Mouse (Mus musculus): ENCODE data around the gene Nrxn3.

The Nrxn3 gene

GRCm38 (mm10) chr12:89049279-89049678 is 326.6 kb downstream of the Nrxn3 start:
- peak; percentile 22 to 78 for DNase-seq (ENCODE audit: low spot score in 2 of 2)

DNA sequence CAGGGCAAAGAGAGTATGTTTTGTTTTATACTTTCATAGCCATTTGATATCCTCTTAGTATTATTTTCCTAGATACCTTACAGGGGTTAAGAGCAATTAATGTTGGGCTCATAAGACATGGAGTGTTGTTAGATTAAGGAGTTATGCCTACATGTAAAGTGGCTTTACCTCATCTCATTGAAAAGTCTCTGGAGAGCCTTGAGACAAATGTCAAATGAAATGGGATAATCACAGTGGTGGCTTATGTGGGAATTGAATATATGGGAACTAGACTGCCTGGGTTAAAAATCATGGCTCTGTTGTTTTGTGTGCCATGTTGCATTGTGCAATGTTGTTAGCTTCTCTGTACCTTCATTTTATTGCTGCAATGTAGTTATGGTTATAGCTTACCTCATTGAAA is 327.0 kb downstream of the Nrxn3 start:
- DNase-seq (ENCODE audit: low spot score in 2 of 2), result no peak

DNA sequence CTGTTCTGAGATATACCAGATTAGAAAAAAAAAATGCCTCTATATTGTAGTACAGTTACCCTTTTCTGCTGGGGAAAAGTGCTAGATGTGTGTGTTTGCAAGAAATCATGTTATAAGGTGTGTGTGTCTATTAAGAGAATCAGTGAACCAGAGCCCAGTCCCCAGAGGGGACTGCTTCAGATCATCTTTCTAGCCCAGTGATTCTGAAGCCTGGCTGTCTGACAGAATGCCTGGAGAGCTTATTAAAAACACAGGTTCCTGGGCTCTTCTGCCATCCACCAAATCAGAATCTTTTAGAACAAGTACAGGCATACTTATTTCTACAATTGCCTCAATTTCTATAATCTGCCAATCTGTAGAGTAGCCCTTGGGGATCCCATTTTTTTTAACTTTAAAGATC is 349.8 kb downstream of the Nrxn3 start:
- DNase-seq (ENCODE audit: low spot score in 2 of 2), result peak in 1 of 2 experiments; percentile 4

DNA sequence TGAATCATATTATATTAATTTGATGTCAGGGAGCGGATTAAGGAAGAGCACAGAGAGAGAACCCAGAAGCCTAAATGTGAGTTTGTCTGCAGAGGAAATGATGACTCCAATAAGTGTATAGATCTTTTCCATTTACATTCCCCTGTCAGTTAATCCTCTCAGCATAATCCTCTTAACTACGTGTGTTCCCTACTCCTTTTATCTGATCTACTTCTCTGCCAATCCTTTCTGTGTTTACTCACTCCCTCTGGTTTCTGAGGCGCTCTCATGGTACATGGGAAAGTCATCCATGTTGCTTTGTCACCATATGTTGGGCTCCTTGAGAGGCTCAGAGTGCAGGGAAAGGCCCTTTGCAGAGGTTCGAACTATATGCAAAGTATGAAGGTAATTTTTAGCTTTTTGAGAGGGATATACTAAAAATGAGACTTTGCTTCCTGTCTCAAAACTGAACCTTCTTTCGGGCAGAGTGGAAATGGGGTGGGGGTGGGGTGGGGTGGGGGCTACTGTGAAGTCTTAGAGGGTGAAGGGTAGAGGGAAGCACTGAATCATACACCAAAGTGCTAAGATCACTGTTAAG is 350.6 kb downstream of the Nrxn3 start:
- DNase-seq (ENCODE audit: low spot score in 2 of 2), result no peak

GRCm38 (mm10) chr12:89074551-89075295 is 352.0 kb downstream of the Nrxn3 start:
- peak in 1 of 2 experiments; percentile 1 for DNase-seq (ENCODE audit: low spot score in 2 of 2)

DNA sequence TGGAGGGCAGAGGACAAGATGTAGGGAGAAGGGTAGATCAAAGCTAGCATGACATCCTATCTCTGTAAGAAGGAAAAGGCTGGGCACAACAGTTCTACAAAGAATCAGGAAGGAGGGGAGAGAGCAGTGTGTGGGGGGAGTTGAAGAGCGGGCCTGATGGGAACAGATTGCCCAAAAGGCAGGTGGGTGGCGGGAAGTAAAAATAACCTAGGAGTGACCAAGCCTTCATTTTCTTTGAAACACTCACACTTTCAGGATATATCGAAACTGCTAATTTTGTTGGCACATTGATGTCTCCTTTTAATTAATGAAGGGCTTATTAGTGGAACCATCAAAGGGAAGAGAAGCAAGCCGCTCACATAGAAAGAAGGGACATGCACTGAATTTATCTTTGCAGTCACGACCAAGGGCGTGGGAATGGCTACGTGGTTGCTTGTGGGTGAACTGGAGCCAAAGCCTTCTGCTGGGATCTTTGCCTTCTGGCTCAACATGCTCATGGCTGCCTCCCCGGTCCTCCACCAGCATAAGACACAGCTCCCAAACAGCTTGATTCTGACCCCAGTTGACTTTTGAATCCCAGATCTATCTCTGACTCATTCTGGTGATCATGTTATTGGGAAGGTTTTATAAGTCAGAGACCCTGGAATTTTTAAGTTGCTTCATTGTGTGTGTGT is 371.3 kb downstream of the Nrxn3 start:
- DNase-seq (ENCODE audit: low spot score in 2 of 2), result no peak

GRCm38 (mm10) chr12:89097561-89097960 is 374.9 kb downstream of the Nrxn3 start:
- no peak for DNase-seq (ENCODE audit: low spot score in 2 of 2)

- peak; percentile 73 to 91 for DNase-seq (ENCODE audit: low spot score in 2 of 2)
These were observed 383.5 kb downstream of the Nrxn3 start for GRCm38 (mm10) chr12:89106029-89106733.

DNA sequence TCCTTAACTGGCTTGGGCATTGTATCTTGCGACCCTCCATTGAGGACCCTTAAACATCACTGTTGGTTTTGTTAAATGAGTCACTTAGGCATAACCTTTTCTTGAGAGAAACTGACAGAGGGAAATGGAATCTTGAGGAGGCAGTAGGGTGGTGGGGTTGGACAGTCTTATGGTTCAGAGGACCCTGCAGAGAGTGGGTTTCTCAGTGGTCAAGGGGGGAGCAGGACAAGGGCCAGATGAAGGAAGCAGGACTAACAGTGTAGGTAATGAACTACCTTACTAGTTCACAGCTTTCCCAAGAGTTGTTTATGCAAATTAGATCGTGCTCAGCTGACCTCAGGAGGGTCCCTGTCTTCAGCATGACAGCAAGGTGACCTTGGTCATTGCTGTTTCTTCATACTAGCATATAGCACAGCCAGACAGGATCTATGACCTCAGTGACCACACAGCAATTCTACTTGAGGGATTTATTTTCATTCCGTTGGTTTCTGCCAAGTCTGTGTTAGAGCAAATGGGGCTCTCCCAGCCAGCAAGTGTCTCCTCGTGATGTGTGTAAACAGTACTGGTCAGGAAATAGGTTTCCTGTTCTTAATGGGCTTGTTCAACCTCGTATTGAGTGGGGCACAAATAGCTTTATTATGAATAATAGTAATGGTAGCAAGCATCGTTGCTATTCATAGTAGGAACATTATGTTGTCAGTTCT is 384.4 kb downstream of the Nrxn3 start:
- DNase-seq (ENCODE audit: low spot score in 2 of 2), result no peak

DNA sequence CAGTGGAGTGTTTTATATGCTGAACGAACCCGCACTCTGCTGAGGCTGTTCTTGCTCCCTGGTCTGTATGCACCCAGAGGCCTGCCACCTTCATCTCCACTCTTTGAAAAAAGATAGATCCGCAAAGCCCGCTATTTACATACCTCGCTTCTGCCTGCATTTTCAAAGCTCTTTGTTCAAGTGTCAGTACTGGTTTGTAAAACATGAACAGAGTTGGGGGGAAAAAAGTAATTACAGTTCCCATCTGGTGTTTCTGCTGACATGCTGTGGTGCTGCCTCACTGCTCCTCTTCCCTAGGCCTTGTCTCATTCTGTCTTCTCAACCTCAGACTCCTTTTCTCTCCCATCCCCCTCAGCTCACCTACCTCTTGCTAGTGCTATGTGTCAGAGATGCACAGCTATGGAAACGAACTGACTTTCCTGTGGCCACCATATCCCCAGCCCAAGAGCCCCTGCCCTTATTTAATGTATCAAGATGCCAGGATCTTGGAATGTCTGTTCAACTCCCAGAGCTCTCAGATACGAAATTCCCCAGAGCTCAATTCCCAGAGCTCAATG is 387.2 kb downstream of the Nrxn3 start:
- no peak for DNase-seq (ENCODE audit: low spot score in 2 of 2)

DNA sequence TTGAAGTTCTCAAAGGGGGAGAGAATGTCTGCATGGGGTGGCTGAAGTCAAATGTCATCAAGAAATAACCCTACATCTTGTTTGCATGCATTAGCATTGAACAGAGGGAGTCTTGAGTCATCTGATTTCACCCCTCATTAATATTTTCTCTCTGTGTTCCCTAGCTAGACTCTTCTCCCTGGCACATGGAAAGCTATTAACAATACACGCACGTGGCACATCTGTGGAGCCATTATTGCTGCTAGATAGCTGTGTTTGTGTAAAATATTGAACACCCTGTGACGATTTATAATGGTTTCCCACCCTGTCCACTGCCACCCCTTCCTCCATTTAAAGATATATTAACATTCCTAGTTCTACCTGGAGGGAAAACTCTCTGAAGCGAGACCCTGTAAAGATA is 405.9 kb downstream of the Nrxn3 start:
- DNase-seq (ENCODE audit: low spot score in 2 of 2), result no peak

DNA sequence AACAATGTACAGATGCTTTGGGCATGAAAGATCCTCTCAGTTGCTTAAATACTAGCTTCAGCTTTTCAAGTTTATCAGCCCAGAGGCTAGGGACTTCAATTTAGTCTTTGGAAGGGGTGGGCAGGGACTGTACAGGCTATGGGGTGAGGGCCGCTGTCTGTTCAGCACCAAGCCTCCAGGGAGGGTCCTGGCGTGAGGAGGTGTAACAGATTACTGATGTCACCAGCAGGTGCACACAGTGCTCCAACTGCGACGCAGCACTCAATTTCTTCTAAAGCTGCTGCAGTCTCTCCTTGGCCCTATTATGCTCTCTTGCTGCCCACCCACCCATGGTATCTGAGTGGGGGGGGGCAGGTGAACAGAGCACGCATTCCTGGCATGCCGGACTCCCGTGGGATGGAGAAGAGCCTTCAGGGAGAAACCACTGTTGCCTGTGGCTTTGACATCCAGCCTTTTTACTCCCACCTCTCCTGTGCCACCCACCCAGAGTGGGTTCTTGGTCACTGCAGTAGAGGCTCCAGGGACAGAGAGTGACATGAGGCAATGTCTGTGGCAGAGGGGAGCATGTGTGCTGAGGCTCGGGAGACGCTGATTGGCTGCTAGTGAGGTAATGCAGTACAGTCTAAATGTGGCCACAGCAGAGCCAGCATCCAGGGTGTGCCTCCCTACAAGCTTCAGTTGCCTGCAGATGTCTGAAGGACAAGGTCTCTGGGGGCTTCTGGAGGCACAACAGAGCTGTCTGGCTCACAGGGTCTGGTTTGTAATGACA is 406.6 kb downstream of the Nrxn3 start:
- DNase-seq (ENCODE audit: low spot score in 2 of 2), result no peak

DNA sequence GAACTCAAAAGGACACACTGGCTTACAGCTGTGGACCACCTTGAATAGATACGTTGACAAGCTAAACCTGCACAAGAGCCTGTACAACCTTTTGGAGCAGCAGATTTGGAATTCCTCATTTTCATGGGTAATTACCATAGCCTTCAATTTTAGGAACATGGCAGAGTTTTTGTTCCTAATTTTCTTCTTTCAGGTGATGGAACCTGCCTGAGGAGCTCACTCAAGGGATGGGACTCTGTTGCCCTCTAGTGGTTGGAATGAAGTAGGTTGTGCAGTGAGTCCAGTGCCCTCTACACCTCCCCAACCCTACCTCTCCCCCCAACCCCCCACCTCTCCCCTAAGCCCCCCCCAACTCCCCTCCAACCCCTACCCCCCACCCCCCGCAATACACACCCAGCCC is 411.7 kb downstream of the Nrxn3 start:
- no peak for DNase-seq (ENCODE audit: low spot score in 2 of 2)

DNA sequence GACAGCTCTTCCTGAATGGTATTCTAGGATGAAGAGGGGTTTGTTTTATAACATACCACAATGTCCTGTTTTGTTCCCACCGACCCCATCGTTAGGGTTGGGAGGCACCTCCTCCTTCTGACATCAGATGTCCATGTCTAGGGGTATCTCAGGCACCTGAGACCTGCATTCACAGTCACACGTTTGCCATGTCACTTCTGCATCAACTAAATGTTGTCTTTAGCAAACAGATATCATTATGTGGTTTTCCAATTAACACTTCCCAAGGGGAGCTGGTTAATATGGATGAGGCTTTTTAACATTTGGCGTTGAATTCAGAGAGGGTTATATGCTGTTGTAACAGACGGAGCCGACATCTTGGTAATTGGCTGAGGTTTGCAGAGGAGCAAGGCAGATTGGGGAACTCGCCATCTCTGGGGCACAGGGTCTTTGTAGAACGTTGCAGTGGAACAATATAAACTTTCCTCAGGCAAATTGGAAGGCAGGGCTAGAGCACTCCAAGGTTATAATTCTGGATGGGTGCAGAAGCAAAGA is 412.2 kb downstream of the Nrxn3 start:
- DNase-seq (ENCODE audit: low spot score in 2 of 2), result no peak

GRCm38 (mm10) chr12:89148974-89149411 is 426.3 kb downstream of the Nrxn3 start:
- DNase-seq (ENCODE audit: low spot score in 2 of 2), result peak in 1 of 2 experiments; percentile 12

DNA sequence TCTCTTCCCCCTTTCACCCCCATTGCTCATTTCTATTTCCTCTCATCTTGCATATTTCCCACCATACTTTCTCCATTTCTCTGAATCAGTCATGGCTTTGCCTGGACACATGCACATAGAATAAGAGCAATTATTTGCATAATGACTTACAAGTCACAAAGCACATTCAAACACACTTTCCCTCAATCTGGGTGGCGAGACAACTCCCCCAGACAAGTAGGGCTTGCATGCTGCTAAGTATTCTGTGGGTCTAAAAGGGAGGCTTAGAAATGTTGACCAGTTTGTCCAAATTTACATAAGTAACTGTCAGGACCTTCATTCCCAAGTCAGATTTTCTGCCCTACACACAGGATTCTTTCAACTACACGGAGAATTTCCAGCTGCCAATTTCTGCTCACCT is 426.8 kb downstream of the Nrxn3 start:
- DNase-seq (ENCODE audit: low spot score in 2 of 2), result no peak

DNA sequence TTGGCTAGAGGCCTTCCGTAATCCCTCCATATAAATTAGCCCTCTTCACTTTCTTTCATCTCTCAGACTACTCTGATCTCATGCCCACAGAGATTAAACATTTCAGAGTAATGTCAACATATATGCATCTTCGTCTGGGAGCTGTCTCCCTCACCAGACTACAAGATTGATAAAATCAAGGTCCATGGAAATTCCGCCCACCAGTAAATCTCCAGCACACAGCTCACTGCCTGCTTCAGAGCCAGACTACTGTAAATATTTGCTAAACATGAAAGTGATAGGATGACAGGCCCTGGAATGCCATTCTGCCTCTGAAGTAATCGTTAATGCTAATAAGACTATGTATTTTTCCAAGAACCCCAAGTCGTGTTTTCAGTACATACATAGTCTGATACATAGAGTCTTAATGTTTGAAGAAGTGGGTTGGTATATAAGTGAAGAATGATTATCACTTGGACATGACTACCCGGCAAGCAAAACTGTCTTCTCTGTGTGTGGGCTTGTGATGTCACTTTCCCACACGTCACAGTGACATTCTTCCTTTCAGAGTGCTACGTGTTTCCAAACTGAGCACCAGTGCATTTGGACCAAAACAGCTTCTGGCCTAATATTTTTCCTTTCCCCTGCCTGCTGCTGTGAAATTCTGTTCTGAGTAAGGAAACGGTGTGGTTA is 433.5 kb downstream of the Nrxn3 start:
- no peak for DNase-seq (ENCODE audit: low spot score in 2 of 2)

GRCm38 (mm10) chr12:89159353-89159752 is 436.7 kb downstream of the Nrxn3 start:
- no peak for DNase-seq (ENCODE audit: low spot score in 2 of 2)

DNA sequence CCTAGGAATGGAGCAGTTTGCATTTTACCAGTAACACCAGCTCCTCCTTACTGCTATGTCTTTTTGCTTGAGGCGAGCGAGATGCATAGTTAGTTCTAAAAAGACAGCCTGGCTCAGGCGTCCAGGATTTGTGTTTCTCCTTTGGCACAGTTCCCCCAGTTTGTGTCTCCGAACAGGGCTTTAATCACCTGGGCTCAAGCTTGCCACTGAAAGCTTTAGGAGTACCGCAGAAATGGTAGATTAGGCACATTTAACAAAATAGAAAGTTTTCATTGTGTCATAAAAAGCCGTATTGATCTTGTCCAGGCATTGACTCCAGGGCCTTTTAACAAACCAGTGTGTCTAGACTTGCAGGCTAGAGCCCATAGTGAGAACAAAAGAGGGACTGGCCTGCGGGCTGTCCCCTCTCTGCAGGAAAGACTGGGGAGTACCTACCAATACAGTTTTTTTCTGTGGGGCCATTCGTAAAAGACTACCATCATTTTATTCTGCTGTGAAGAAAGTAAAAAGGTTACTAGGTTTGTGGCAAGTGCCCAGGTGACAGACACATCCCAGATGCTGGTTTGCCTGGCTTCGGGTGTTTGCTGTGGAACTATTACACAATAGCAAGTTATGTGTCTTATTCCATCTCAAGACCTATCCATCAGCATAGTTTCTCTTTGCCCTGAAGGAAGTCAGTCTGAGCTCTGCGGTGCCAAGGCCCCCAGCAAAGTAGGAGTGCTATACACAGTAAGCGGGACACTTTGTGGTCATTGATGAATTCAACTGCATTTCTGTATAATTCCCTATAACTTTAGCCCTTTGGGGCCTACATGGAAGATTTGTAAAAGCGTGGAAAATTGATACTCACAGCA is 451.9 kb downstream of the Nrxn3 start:
- no peak for DNase-seq (ENCODE audit: low spot score in 2 of 2)

Data from cerebellum, postnatal 4 days (tissue).